Comparison of ENCODE assay signal across 16 mouse cellular contexts in genomic region chr11:96981461-96981860, GRCm38 (mm10). TPM values are rescaled to one million over a fixed set of nuclear protein-coding genes. Genes with fewer than 3 reads are reported as not detected.
"Had no signal": no experiment of that assay in that cellular context is flagged by ENCODE, and none has a peak within 500 bp of the region (broad histone marks: within the 10 kb centered on the region; RNA-seq: fewer than 3 reads in every experiment).

No protein-coding gene starts in this region.

- DNase-seq: kidney, adult 8-10 months; kidney, postnatal 25 days; liver; lung, adult 2 months; lung, postnatal 36 days; thymus, postnatal 4 days had no signal

- H3K27ac ChIP-seq: left cerebral cortex, adult 2 months; liver, embryonic 14.5 days; midbrain, embryonic 15.5 days; neural tube, embryonic 12.5 days had no signal

- H3K36me3 ChIP-seq: midbrain, embryonic 15.5 days; neural tube, embryonic 12.5 days had no signal

- ATAC-seq: lung, postnatal 0 days; midbrain, embryonic 15.5 days had no signal

- H3K4me3 ChIP-seq: left cerebral cortex, adult 2 months; midbrain, embryonic 15.5 days; neural tube, embryonic 12.5 days had no signal

- H3K9ac ChIP-seq: liver, embryonic 14.5 days; midbrain, embryonic 15.5 days; neural tube, embryonic 12.5 days had no signal

- H3K9me3 ChIP-seq: midbrain, embryonic 15.5 days; neural tube, embryonic 12.5 days had no signal

RNA-seq across cellular contexts. Expression of gene Sp6, which starts 31.7 kb away (rescaled TPM):
- total RNA-seq: megakaryocyte progenitor cell, adult 5-6 weeks; monocyte, adult 5-6 weeks; neutrophil, adult 5-6 weeks had no signal
- polyA plus RNA-seq: midbrain, embryonic 15.5 days had no signal

RNA-seq across cellular contexts. Expression of gene Prr15l, which starts 53.6 kb away (rescaled TPM):
- total RNA-seq: layer of hippocampus, postnatal 25 days; left cerebral cortex, adult 2 months; left cerebral cortex, postnatal 14 days; megakaryocyte progenitor cell, adult 5-6 weeks; monocyte, adult 5-6 weeks had no signal
